Mouse (Mus musculus): ENCODE data around the gene Zfp692. TPM values are rescaled to one million over a fixed set of nuclear protein-coding genes. Genes with fewer than 3 reads are reported as not detected.
"Not testable (repeated sequence)": the region's sequence is repeated elsewhere in the genome, so short reads cannot be mapped to it uniquely, and the experiment has no call there.

Gene Zfp692
- polyA plus RNA-seq, 1 experiment from 2014 or later: 13.1 TPM

- Histone ChIP-seq H3K4me2 (ENCODE audit: low read length) (peak overlapping the region; percentile 62), H3K4me3 (ENCODE audit: low read depth, low read length) (peak overlapping the region; percentile 57), H3K9me3 (replicated peaks; ENCODE audit: control insufficient read depth, low read length) (no peaks in the 10 kb centered on the region), H3K27ac (ENCODE audit: low read depth, low read length) (peak overlapping the region; percentile 86), H3K27me3 (replicated peaks; ENCODE audit: control insufficient read depth, insufficient read depth, low read length) (no peaks in the 10 kb centered on the region), H3K36me3 (ENCODE audit: control insufficient read depth, insufficient read depth, low read length) (no peaks in the 10 kb centered on the region), H3K9ac (ENCODE audit: low read length) (peak overlapping the region; percentile 64), H3K4me1 (ENCODE audit: control insufficient read depth, insufficient read depth, low read length) (peaks cover 9% of the 10 kb centered on the region; the same call in 1 of the 2 replicates)
- WGBS: under 1% methylated on average over 36 of the region's 36 CpGs
- ATAC-seq (peak; percentile 91), DNase-seq (ENCODE audit: low spot score) (peak; percentile 97)
Measured at GRCm38 (mm10) chr11:58301837-58302754, 4.8 kb upstream of the Zfp692 start.

GRCm38 (mm10) chr11:58302774-58303445, 4.0 kb upstream of the Zfp692 start:
- peak; percentile 43 for DNase-seq (ENCODE audit: low spot score)
- under 1% methylated on average over 26 of the region's 26 CpGs for WGBS
- no peaks in the 10 kb centered on the region for H3K27me3 ChIP-seq (replicated peaks; ENCODE audit: control insufficient read depth, insufficient read depth, low read length)
- peak overlapping the region; percentile 86 for H3K27ac ChIP-seq (ENCODE audit: low read depth, low read length)
- peak overlapping the region; percentile 57 for H3K4me3 ChIP-seq (ENCODE audit: low read depth, low read length)
- peak overlapping the region; percentile 62 for H3K4me2 ChIP-seq (ENCODE audit: low read length)
- H3K9me3 ChIP-seq (replicated peaks; ENCODE audit: control insufficient read depth, low read length): no peaks in the 10 kb centered on the region
- ATAC-seq: peak; percentile 32
- H3K4me1 ChIP-seq (ENCODE audit: control insufficient read depth, insufficient read depth, low read length): peaks cover 11% of the 10 kb centered on the region
- H3K36me3 ChIP-seq (ENCODE audit: control insufficient read depth, insufficient read depth, low read length): no peaks in the 10 kb centered on the region
- H3K9ac ChIP-seq (ENCODE audit: low read length): peak overlapping the region; percentile 64

DNA sequence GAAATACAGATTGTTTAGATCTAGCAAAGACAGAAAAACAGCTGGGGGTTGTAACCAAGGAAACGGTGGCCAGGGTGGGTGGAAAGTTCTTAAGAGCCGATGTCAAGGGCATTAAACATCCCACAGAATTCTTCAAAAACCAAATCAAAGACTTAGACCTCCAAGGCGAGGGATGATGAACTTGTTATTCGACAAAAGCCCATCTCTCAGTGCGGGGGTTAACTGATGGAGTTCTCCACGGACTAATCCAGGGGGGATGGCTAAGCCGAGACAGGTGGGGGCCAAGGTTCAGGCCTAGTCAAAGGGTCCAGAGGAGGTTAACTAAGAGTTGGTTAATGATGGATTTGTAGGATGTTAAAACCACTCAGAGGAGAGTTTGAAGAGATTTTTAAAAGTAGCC, 3.3 kb upstream of the Zfp692 start:
- ATAC-seq: no peak
- peaks cover 14% of the 10 kb centered on the region for H3K4me1 ChIP-seq (ENCODE audit: control insufficient read depth, insufficient read depth, low read length)
- H3K27me3 ChIP-seq (replicated peaks; ENCODE audit: control insufficient read depth, insufficient read depth, low read length): no peaks in the 10 kb centered on the region
- peak; percentile 17 for DNase-seq (ENCODE audit: low spot score)
- 0 out of 2 replicates have a peak overlapping the region, but pooled peaks have one; percentile 6 for H3K4me3 ChIP-seq (ENCODE audit: low read depth, low read length)
- H3K9ac ChIP-seq (ENCODE audit: low read length): peak overlapping the region; percentile 18; the same call in 1 of the 2 replicates
- WGBS: 12% methylated on average over 7 of the region's 7 CpGs
- H3K4me2 ChIP-seq (ENCODE audit: low read length): peak overlapping the region; percentile 43
- no peaks in the 10 kb centered on the region for H3K36me3 ChIP-seq (ENCODE audit: control insufficient read depth, insufficient read depth, low read length)
- H3K9me3 ChIP-seq (replicated peaks; ENCODE audit: control insufficient read depth, low read length): no peaks in the 10 kb centered on the region
- H3K27ac ChIP-seq (ENCODE audit: low read depth, low read length): no peak overlapping the region

GRCm38 (mm10) chr11:58305299-58305698, 1.6 kb upstream of the Zfp692 start:
- not testable (repeated sequence) for H3K9me3 ChIP-seq (replicated peaks; ENCODE audit: control insufficient read depth, low read length); ATAC-seq; H3K4me3 ChIP-seq (ENCODE audit: low read depth, low read length); H3K36me3 ChIP-seq (ENCODE audit: control insufficient read depth, insufficient read depth, low read length); H3K4me2 ChIP-seq (ENCODE audit: low read length); H3K27me3 ChIP-seq (replicated peaks; ENCODE audit: control insufficient read depth, insufficient read depth, low read length); DNase-seq (ENCODE audit: low spot score); H3K9ac ChIP-seq (ENCODE audit: low read length); H3K27ac ChIP-seq (ENCODE audit: low read depth, low read length)
- H3K4me1 ChIP-seq (ENCODE audit: control insufficient read depth, insufficient read depth, low read length): peaks cover 14% of the 10 kb centered on the region
- 93% methylated on average over 8 of the region's 8 CpGs for WGBS

DNA sequence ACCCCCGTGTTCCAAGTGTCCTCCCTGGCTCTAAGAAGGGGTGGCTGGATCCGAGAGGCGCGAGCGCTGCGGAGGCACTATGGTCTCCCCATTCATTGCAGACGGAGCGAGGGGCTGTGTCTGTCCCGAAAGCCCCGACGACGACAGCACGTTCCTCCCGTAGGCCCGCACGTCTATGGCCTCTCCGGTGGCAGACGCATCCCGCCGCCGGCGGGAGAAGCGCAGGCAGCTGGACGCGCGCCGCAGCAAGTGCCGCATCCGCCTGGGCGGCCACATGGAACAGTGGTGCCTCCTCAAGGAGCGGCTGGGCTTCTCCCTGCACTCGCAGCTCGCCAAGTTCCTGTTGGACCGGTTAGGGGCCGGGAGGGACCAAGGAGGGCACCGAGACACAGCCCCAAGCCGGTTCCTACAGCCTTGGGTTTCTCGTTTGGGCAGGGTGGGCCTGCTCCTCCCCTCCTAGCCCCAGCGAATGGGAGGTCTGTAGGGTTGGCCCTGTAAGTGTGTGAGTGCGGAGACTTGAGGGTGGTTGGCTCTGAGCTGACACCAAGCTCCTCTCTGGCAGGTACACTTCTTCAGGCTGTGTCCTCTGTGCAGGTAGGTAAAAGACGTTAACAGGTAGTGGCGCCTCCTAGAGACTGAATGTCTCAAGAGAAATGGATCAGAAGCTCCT, 677 bp downstream of the Zfp692 start:
- ATAC-seq (peak; percentile 32), DNase-seq (ENCODE audit: low spot score) (peak; percentile 64)
- Histone ChIP-seq H3K4me2 (ENCODE audit: low read length) (peak overlapping the region; percentile 94), H3K36me3 (ENCODE audit: control insufficient read depth, insufficient read depth, low read length) (peaks cover 19% of the 10 kb centered on the region; the same call in 1 of the 2 replicates), H3K9ac (ENCODE audit: low read length) (peak overlapping the region; percentile 67), H3K4me3 (ENCODE audit: low read depth, low read length) (peak overlapping the region; percentile 53), H3K4me1 (ENCODE audit: control insufficient read depth, insufficient read depth, low read length) (peaks cover 14% of the 10 kb centered on the region), H3K27me3 (replicated peaks; ENCODE audit: control insufficient read depth, insufficient read depth, low read length) (no peaks in the 10 kb centered on the region), H3K27ac (ENCODE audit: low read depth, low read length) (peak overlapping the region; percentile 58; the same call in 1 of the 2 replicates), H3K9me3 (replicated peaks; ENCODE audit: control insufficient read depth, low read length) (no peaks in the 10 kb centered on the region)
- WGBS: under 1% methylated on average over 42 of the region's 42 CpGs

- ATAC-seq (no peak), DNase-seq (ENCODE audit: low spot score) (no peak)
- Histone ChIP-seq H3K9me3 (replicated peaks; ENCODE audit: control insufficient read depth, low read length) (no peaks in the 10 kb centered on the region), H3K27me3 (replicated peaks; ENCODE audit: control insufficient read depth, insufficient read depth, low read length) (no peaks in the 10 kb centered on the region), H3K4me1 (ENCODE audit: control insufficient read depth, insufficient read depth, low read length) (peaks cover 11% of the 10 kb centered on the region), H3K36me3 (ENCODE audit: control insufficient read depth, insufficient read depth, low read length) (peaks cover 19% of the 10 kb centered on the region; the same call in 1 of the 2 replicates), H3K27ac (ENCODE audit: low read depth, low read length) (no peak overlapping the region), H3K4me3 (ENCODE audit: low read depth, low read length) (no peak overlapping the region), H3K9ac (ENCODE audit: low read length) (no peak overlapping the region), H3K4me2 (ENCODE audit: low read length) (no peak overlapping the region)
- 94% methylated on average over 9 of the region's 9 CpGs for WGBS
Measured at GRCm38 (mm10) chr11:58308661-58309060, 1.8 kb downstream of the Zfp692 start.

DNA sequence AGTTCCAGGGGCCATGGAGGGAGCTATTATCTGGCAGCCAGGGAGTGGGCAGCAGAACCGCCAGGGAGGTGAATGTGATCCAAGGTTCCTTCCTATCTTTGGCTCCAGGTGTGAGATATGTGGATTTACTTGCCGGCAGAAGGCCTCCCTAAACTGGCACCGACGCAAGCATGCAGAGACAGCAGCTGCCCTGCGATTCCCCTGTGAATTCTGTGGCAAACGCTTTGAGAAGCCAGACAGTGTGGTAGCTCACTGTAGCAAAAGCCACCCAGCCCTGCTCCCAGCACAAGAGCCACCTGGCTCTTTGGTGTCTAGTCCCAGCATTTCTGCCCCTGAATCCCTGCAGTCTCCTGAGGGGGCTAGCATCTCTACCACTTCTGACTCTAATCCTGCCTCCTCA, 7.2 kb downstream of the Zfp692 start:
- H3K4me1 ChIP-seq (ENCODE audit: control insufficient read depth, insufficient read depth, low read length): no peaks in the 10 kb centered on the region
- H3K4me2 ChIP-seq (ENCODE audit: low read length): no peak overlapping the region
- 90% methylated on average over 6 of the region's 6 CpGs for WGBS
- no peak overlapping the region for H3K27ac ChIP-seq (ENCODE audit: low read depth, low read length)
- H3K27me3 ChIP-seq (replicated peaks; ENCODE audit: control insufficient read depth, insufficient read depth, low read length): no peaks in the 10 kb centered on the region
- ATAC-seq (no peak), DNase-seq (ENCODE audit: low spot score) (no peak)
- no peak overlapping the region for H3K4me3 ChIP-seq (ENCODE audit: low read depth, low read length)
- peaks cover 66% of the 10 kb centered on the region for H3K36me3 ChIP-seq (ENCODE audit: control insufficient read depth, insufficient read depth, low read length)
- no peaks in the 10 kb centered on the region for H3K9me3 ChIP-seq (replicated peaks; ENCODE audit: control insufficient read depth, low read length)
- H3K9ac ChIP-seq (ENCODE audit: low read length): no peak overlapping the region

DNA sequence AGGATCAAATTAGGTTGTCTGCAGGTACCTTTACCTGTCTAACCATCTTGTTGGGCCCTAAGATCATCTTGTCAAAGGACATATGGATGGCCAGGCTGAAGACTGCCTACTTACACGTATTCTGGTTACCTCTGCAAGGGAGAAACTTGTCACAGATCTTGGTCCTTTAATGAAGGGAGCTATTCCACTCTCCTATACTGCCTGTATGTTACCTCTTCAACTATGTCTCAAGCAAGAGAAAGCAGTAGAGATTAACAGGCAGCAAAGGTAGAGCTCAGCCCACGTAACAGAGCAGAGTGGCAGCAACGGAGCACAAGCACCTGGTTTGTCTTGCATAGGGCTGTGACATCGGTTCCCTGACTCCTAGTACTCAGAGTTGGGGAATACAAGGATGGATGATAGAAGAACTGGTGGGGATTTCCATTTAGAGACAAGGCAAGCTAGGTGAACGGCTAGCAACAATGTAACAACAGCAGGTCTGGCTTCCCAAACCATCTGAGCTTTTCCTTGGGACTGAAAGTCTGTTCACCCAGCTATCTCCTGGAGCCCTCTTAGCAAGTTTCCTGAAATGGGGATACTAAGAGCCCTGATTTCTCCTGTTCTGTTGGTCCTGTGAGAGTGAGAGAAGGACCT, 8.8 kb downstream of the Zfp692 start:
- Histone ChIP-seq H3K27ac (ENCODE audit: low read depth, low read length) (no peak overlapping the region), H3K4me1 (ENCODE audit: control insufficient read depth, insufficient read depth, low read length) (no peaks in the 10 kb centered on the region), H3K36me3 (ENCODE audit: control insufficient read depth, insufficient read depth, low read length) (peaks cover 67% of the 10 kb centered on the region), H3K9ac (ENCODE audit: low read length) (no peak overlapping the region), H3K9me3 (replicated peaks; ENCODE audit: control insufficient read depth, low read length) (no peaks in the 10 kb centered on the region), H3K4me2 (ENCODE audit: low read length) (no peak overlapping the region), H3K27me3 (replicated peaks; ENCODE audit: control insufficient read depth, insufficient read depth, low read length) (no peaks in the 10 kb centered on the region), H3K4me3 (ENCODE audit: low read depth, low read length) (no peak overlapping the region)
- 93% methylated on average over 5 of the region's 5 CpGs for WGBS
- DNase-seq (ENCODE audit: low spot score) (no peak), ATAC-seq (no peak)

Measured in forebrain, embryonic 14.5 days (tissue).